Mouse (Mus musculus) neutrophil, adult 59 days (primary cell): Measurements from ENCODE around the gene Ly86. TPM values are rescaled to one million over a fixed set of nuclear protein-coding genes. Genes with fewer than 3 reads are reported as not detected.

Experiments used
- total RNA-seq, 2 experiments: library from RNA; stranded (reverse); gene quantifications; 1 replicate in 1 of 2; 2 replicates in 1 of 2; pipeline ENCODE4 v1.2.4; 2023

Gene Ly86
- 10 to 100 TPM; 46.5 to 72.4 TPM for total RNA-seq

DNA sequence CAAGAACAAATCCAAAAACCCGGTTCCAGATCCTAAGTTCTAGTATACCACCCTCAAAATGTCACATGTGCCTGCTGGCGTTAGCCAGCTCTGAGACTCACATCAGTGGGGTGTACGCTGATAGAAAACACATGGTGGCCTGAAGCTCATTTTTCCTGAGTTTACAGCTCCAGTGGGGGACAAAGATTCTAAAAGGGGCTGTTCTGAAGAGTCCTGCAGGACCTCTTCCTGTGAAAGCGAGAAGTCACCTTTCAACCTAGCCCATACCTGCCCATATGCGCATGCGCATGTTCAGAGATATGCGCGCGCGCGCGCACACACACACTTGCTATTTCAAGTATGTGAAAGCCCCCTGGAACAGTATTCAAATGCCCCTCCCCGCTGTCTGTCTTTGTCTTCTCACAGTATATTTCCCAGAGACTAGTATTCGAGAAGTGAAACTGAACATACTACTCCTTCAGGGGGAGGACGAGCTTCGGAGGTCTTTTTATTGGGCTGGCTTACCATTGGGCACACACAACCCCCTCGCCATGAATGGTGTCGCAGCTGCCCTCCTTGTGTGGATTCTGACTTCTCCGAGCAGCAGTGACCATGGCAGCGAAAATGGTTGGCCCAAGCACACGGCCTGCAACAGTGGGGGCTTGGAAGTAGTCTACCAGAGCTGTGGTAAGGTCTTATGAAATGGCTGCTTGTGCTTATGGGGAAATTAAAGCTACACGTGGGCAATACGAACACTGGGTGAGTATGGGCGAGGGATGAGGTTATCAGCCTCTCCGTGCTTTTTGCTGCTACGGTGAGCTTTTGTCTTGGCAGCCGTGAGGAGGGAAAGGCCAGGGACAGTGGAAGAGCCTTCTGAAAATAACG lies at the start of gene Ly86:
Gene Ly86 (plus strand): TSS at position 300 of the 864 bp plus-strand sequence.

